In the genomic region with DNA sequence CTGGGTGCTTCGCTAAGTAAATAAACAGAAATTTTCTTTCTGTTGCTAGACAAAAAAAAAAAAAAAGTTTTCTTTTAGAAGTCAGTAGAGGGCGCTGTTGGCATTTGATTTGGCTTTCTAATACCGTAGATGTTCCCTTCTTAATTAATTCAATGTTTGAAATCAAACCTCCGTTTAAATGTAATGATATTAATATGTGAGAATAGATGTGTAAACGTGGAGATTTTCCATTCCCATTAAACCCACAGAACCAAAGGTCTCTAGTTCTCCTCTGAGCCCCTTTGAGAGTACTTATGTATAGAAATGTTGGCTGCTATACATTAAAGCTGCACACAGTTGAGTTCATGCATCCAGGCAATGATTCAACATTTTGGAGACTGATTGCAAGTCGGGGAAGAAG, we compare ENCODE assay signal across 8 mouse cellular contexts.
DNase-seq lines count a peak whose midpoint lies in the region; ATAC-seq and TF ChIP-seq lines count a peak whose summit lies in the region.

No protein-coding gene starts in this region.

- no peak overlapping the region for H3K27ac ChIP-seq in kidney, postnatal 0 days
- H3K27ac ChIP-seq in neural tube, embryonic 13.5 days (replicated peaks): no peak overlapping the region

- no peaks in the 10 kb centered on the region for H3K36me3 ChIP-seq in kidney, postnatal 0 days (ENCODE audit: insufficient read depth, low read length)
- H3K36me3 ChIP-seq in neural tube, embryonic 13.5 days: no peaks in the 10 kb centered on the region

- TF ChIP-seq CTCF in kidney, postnatal 0 days (IDR thresholded peaks at IDR 0.05; ENCODE audit: low read depth): peak; percentile 66

- DNase-seq in kidney, postnatal 0 days (ENCODE audit: low spot score): peak; percentile 79
- no peak for DNase-seq in kidney, adult 11 months
- peak; percentile 21 for DNase-seq in ZHBTc4 (ENCODE audit: low read depth, low spot score)
- DNase-seq in forelimb bud, embryonic 11.5 days (ENCODE audit: low read depth, low spot score): peak; percentile 62
- DNase-seq in spleen, postnatal 36 days (ENCODE audit: low spot score in 2 of 2): no peak
- DNase-seq in right cerebral cortex, postnatal 4 days: no peak
- DNase-seq in layer of hippocampus, adult 11-12 months (ENCODE audit: low spot score): no peak

- 3% methylated on average over 6 of the region's 6 CpGs for WGBS in kidney, postnatal 0 days
- WGBS in neural tube, embryonic 13.5 days: 5% methylated on average over 6 of the region's 6 CpGs

- 0 out of 2 replicates have a peak, but pooled peaks cover 3% of the 10 kb centered on the region for H3K4me1 ChIP-seq in kidney, postnatal 0 days (replicated peaks; ENCODE audit: insufficient read depth, low read length)
- H3K4me1 ChIP-seq in neural tube, embryonic 13.5 days (replicated peaks): peaks cover 53% of the 10 kb centered on the region

- ATAC-seq in kidney, postnatal 0 days (replicated peaks; ENCODE audit: low FRiP score, low read depth): no peak
- ATAC-seq in neural tube, embryonic 13.5 days (ENCODE audit: low read depth): no peak

- H3K27me3 ChIP-seq in kidney, postnatal 0 days (ENCODE audit: insufficient read depth, low read length): no peaks in the 10 kb centered on the region
- no peaks in the 10 kb centered on the region for H3K27me3 ChIP-seq in neural tube, embryonic 13.5 days

- H3K9me3 ChIP-seq in kidney, postnatal 0 days (replicated peaks; ENCODE audit: low read length): no peaks in the 10 kb centered on the region
- no peaks in the 10 kb centered on the region for H3K9me3 ChIP-seq in neural tube, embryonic 13.5 days

- H3K4me2 ChIP-seq in kidney, postnatal 0 days (ENCODE audit: low read length): 0 out of 2 replicates have a peak overlapping the region, but pooled peaks have one; percentile 8
- peak overlapping the region; percentile 34 for H3K4me2 ChIP-seq in neural tube, embryonic 13.5 days

- H3K9ac ChIP-seq in kidney, postnatal 0 days (ENCODE audit: low read depth, low read length): no peak overlapping the region
- no peak overlapping the region for H3K9ac ChIP-seq in neural tube, embryonic 13.5 days

- no peak overlapping the region for H3K4me3 ChIP-seq in kidney, postnatal 0 days (replicated peaks; ENCODE audit: low read depth, low read length)
- H3K4me3 ChIP-seq in neural tube, embryonic 13.5 days: no peak overlapping the region

Comparison
In these comparisons a context has a peak if more than half of its experiments do, and no peak if none do; other contexts are left out.
1. DNase-seq: peak in kidney, postnatal 0 days (single experiment), ZHBTc4 (single experiment) and forelimb bud, embryonic 11.5 days (single experiment); none in kidney, adult 11 months (single experiment), spleen, postnatal 36 days (0 of 2), right cerebral cortex, postnatal 4 days (single experiment) and layer of hippocampus, adult 11-12 months (single experiment).